Mouse (Mus musculus) thymus, adult 2 months (tissue): Measurements from ENCODE around the gene Chrna9.

Experiments
- CTCF ChIP-seq: fragments of 200-500 bp; IDR thresholded peaks from 2 replicates; pipeline ENCODE4 v1.5.1; 2012; ENCODE audit warnings: mild to moderate bottlenecking, control low read depth, low read length, moderate library complexity, borderline replicate concordance; ENCODE audit not compliant: control insufficient read depth, poor library complexity, insufficient read depth; ENCODE audit errors: extremely low read depth
- POLR2A ChIP-seq: fragments of 200-500 bp; IDR thresholded peaks from 2 replicates; pipeline ENCODE4 v1.6.1; 2012; ENCODE audit warnings: mild to moderate bottlenecking, low read length, control low read depth, moderate library complexity; ENCODE audit not compliant: control insufficient read depth, poor library complexity, insufficient read depth; ENCODE audit errors: extremely low read depth

GRCm38 (mm10) chr5:65986426-65986825, 51.7 kb downstream of the Chrna9 start:
- TF ChIP-seq POLR2A, result no peak
- no peak for TF ChIP-seq CTCF
